Mouse (Mus musculus) liver, embryonic 11.5 days (tissue): ENCODE results near the gene Pglyrp4. TPM values are rescaled to one million over a fixed set of nuclear protein-coding genes. Genes with fewer than 3 reads are reported as not detected.

Source experiments
- ATAC-seq: fragments of 200-750 bp; cut with Nextera tagmentation; replicated peaks from 2 replicates; pipeline ENCODE4 v1.8.0; 2017; ENCODE audit warnings: moderate number of reproducible peaks, mild to moderate bottlenecking, moderate TSS enrichment, moderate library complexity; ENCODE audit not compliant: low FRiP score
- DNase-seq: peaks from one replicate; pipeline ENCODE4 v3.0.0-alpha.2; 2017; ENCODE audit warnings: low spot score
- H3K27ac ChIP-seq: fragments of 300-500 bp; sonication (generic); 2 replicates; pipeline ENCODE4 v1.5.1; 2014; ENCODE audit warnings: mild to moderate bottlenecking, low read depth, low read length, control low read depth
- H3K27me3 ChIP-seq: fragments of 300-500 bp; sonication (generic); replicated peaks from 2 replicates; pipeline ENCODE4 v1.6.1; 2014; ENCODE audit warnings: low read length, mixed read lengths; ENCODE audit not compliant: control insufficient read depth, insufficient read depth
- H3K36me3 ChIP-seq: fragments of 300-500 bp; sonication (generic); 2 replicates; pipeline ENCODE4 v1.6.1; 2014; ENCODE audit warnings: mild to moderate bottlenecking, low read length, moderate library complexity, mixed read lengths; ENCODE audit not compliant: control insufficient read depth, insufficient read depth
- H3K4me1 ChIP-seq: fragments of 300-500 bp; sonication (generic); replicated peaks from 2 replicates; pipeline ENCODE4 v1.6.1; 2014; ENCODE audit warnings: low read length, mixed read lengths; ENCODE audit not compliant: control insufficient read depth, insufficient read depth
- H3K4me2 ChIP-seq: fragments of 300-500 bp; sonication (generic); 2 replicates; pipeline ENCODE4 v1.6.1; 2014; ENCODE audit warnings: mild to moderate bottlenecking, control low read depth, moderate library complexity
- H3K4me3 ChIP-seq: fragments of 300-500 bp; sonication (generic); 2 replicates; pipeline ENCODE4 v1.5.1; 2014; ENCODE audit warnings: low read depth, low read length, control low read depth
- H3K9ac ChIP-seq: fragments of 300-500 bp; sonication (generic); 2 replicates; pipeline ENCODE4 v1.6.1; 2014; ENCODE audit warnings: low read depth, low read length, control low read depth
- H3K9me3 ChIP-seq: fragments of 300-500 bp; sonication (generic); 2 replicates; pipeline ENCODE4 v1.6.1; 2016; ENCODE audit warnings: low read length, inconsistent platforms, mixed read lengths; ENCODE audit not compliant: control insufficient read depth
- WGBS: fragments of 180-500 bp; shearing (Covaris S2); extraction: QIAGEN DNeasy Blood & Tissue Kit; methylation state at CpG from one replicate; pipeline ENCODE4 v1.1.7; 2014; 5-methylcytosine and 5-hydroxymethylcytosine counted together
- polyA plus RNA-seq: library from polyadenylated mRNA; unstranded; fragments of >200 nt; fragmentation: Nextera tagmentation; extraction: Ambion mirVana; gene quantifications from 2 replicates; pipeline ENCODE4 v1.2.1, GENCODE M21; 2014

Gene Pglyrp4
- not detected in 2 replicates for polyA plus RNA-seq

DNA sequence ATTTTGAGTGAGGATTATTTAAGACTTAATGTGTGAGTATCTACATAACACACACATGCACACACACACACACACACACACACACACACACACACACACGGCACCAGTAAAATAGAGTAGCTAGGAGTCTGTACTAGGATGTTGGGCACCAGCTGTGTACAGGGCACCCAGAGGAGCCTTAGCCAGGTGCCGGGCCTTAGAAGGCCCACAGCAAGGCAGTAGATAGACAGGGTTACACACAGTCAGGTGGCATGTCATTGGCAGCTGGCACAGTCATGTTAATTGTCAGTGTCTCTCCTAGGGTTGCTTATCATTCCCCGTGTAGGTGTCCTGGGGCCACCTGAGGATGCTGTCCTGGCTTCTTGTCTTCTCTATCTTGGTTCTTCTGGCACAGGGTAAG lies at the start of gene Pglyrp4:
Pglyrp4 (plus strand) TSS at position 301 of the 400 bp plus-strand sequence.
- no peak for ATAC-seq
- H3K27ac ChIP-seq, result no peak within 1 kb of the TSS
- no peak for DNase-seq
- WGBS, result 72% methylated on average over 3 of the region's 3 CpGs
- H3K27me3 ChIP-seq, result no peaks in the 10 kb centered on the region
- no peak within 1 kb of the TSS for H3K9ac ChIP-seq
- H3K4me1 ChIP-seq, result no peaks in the 10 kb centered on the region
- no peak within 1 kb of the TSS for H3K4me2 ChIP-seq
- H3K9me3 ChIP-seq, result no peaks in the 10 kb centered on the region
- no peaks in the 10 kb centered on the region for H3K36me3 ChIP-seq
- no peak within 1 kb of the TSS for H3K4me3 ChIP-seq

DNA sequence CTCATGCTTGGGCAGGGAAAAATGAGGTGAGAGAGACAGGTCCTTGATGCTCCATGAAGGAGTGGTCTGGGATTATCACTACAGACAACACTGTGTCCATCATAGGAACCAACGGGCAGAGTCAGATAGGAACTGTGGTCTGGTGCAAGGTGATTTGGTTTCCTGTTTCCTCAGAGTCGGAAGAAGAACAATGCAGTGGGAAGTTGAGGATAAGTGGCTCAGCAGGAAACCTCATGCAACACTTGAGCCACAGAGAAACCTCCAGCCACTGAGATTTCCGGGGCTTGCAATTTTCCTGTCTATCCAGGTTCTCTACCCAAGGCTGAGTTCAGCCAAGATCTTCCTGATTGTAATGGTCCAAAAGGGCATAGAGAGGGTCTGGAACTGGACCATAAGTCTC lies 48.0 kb upstream of the Pglyrp4 start:
- Histone ChIP-seq H3K4me1 (no peaks in the 10 kb centered on the region), H3K27ac (no peak overlapping the region), H3K9ac (no peak overlapping the region), H3K9me3 (no peaks in the 10 kb centered on the region), H3K36me3 (no peaks in the 10 kb centered on the region), H3K4me2 (no peak overlapping the region), H3K27me3 (no peaks in the 10 kb centered on the region), H3K4me3 (no peak overlapping the region)
- WGBS, result 24% methylated on average over 3 of the region's 3 CpGs
- DNase-seq (no peak), ATAC-seq (no peak)

DNA sequence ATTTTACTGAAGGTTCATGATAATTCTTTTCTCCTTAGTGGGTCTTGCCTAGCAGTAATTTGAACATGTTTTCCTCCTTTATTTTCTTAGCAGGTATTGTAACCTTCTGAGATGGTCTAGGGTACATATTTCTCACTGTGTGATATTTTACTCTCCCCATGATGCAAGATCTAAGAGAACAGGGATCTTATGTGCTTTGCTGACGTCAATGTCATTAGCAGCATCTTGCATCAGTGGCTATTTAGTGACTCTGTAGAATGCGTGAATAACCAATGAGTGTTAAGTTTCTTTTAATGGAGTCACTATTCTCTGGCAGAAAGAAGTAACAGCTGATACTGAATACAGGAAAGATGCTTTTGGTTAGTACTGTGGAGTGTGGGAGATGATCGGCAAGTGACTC lies 42.8 kb upstream of the Pglyrp4 start:
- H3K4me3 ChIP-seq, result no peak overlapping the region
- no peak overlapping the region for H3K4me2 ChIP-seq
- H3K4me1 ChIP-seq, result no peaks in the 10 kb centered on the region
- ATAC-seq, result no peak
- 89% methylated on average over 3 of the region's 3 CpGs for WGBS
- no peak overlapping the region for H3K27ac ChIP-seq
- DNase-seq, result no peak
- H3K27me3 ChIP-seq, result no peaks in the 10 kb centered on the region
- H3K9me3 ChIP-seq, result no peaks in the 10 kb centered on the region
- no peaks in the 10 kb centered on the region for H3K36me3 ChIP-seq
- no peak overlapping the region for H3K9ac ChIP-seq

DNA sequence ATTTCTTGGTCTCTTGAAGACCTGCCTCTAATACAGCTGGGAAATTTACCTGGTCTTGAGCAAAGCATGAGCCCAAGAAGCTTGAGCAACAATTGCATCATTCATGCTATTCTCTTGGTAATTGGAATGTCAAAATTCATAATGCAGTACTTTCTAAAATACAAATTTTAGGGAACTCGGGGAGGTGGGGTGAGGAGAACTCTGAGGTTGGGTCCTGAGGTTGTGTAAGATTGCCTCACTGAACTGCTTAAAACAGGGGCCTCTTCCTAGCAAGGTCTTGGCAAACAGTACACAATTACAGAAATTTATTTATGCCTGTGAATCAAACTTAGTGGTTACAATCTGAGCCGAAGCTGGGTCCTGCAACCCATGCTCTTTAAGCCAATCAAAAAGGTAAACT lies 39.9 kb upstream of the Pglyrp4 start:
- H3K27me3 ChIP-seq, result no peaks in the 10 kb centered on the region
- H3K36me3 ChIP-seq, result no peaks in the 10 kb centered on the region
- no peak overlapping the region for H3K9ac ChIP-seq
- 70% methylated on average over 2 of the region's 2 CpGs for WGBS
- no peak overlapping the region for H3K27ac ChIP-seq
- DNase-seq (no peak), ATAC-seq (no peak)
- no peak overlapping the region for H3K4me2 ChIP-seq
- no peaks in the 10 kb centered on the region for H3K9me3 ChIP-seq
- H3K4me3 ChIP-seq, result no peak overlapping the region
- H3K4me1 ChIP-seq, result no peaks in the 10 kb centered on the region

DNA sequence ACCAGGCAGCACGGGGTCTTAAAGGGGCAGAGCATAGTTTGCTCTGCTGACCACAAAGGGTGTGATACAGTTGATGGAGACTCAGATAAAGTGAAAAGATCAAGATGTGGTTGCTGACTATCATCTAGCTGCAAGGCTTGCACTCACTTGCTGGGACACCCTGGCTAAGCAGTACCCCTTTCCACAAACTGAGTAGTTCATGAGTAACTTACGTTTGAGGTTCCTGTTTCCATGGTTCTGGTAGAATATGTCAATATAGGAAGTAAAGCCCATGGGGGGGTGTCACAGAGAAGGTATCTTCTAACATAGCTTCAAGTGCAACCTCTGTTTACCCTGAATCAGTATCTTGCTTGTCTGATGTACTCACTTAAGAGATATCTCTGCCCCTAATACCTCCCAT lies 33.2 kb upstream of the Pglyrp4 start:
- no peak overlapping the region for H3K4me2 ChIP-seq
- ATAC-seq (no peak), DNase-seq (no peak)
- H3K27ac ChIP-seq, result no peak overlapping the region
- no peaks in the 10 kb centered on the region for H3K36me3 ChIP-seq
- no peak overlapping the region for H3K4me3 ChIP-seq
- no peaks in the 10 kb centered on the region for H3K4me1 ChIP-seq
- H3K27me3 ChIP-seq, result no peaks in the 10 kb centered on the region
- H3K9me3 ChIP-seq, result no peaks in the 10 kb centered on the region
- no peak overlapping the region for H3K9ac ChIP-seq
- 52% methylated on average over 2 of the region's 2 CpGs for WGBS

DNA sequence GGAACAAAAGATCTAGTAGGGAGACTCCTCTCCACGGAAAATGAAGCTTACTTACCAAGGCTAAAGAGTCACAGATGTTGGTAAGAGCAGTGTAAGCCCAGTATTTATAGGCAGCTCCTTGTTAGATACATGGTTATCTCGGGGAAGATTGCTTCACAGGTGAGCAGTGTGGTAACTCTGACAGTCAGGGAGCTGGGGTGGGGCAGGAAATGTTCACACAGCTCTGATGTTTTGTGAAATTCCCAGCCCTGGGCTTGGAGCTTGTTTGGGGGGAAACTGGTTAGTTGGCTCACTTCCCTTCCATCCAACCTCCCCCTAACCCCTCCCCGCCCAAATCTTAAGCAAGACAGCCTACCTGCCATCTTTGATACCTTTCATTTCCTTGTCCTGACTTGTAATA lies 31.1 kb upstream of the Pglyrp4 start, which contains the start of gene S100a9:
S100a9 (minus strand) TSS at position 109 of the 400 bp plus-strand sequence.
- H3K27ac ChIP-seq, result no peak within 1 kb of the TSS
- H3K27me3 ChIP-seq, result no peaks in the 10 kb centered on the region
- no peaks in the 10 kb centered on the region for H3K4me1 ChIP-seq
- H3K36me3 ChIP-seq, result no peaks in the 10 kb centered on the region
- ATAC-seq (no peak), DNase-seq (no peak)
- no peak within 1 kb of the TSS for H3K9ac ChIP-seq
- no peaks in the 10 kb centered on the region for H3K9me3 ChIP-seq
- 58% methylated on average over 3 of the region's 3 CpGs for WGBS
- no peak within 1 kb of the TSS for H3K4me2 ChIP-seq
- H3K4me3 ChIP-seq, result no peak within 1 kb of the TSS

DNA sequence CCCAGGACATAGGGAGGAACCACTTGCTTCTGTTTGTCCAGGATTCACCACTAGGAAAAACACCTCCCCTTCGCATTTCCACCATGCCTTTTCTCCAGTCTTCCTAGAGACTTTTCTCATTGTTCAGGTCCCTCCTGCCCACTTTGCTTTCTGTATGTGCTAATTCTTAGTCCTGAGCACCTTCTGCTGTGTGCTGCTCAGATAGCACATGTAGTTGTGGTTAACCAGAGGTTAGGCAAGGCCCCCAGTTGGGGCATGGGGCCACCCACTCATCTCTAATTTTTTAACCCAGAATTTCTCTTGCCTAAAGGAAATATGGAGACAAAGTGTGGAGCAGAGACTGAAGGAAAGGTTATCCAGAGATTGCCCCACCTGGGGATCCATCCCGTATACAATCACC lies 24.5 kb upstream of the Pglyrp4 start:
- H3K36me3 ChIP-seq, result no peaks in the 10 kb centered on the region
- no peaks in the 10 kb centered on the region for H3K9me3 ChIP-seq
- no peaks in the 10 kb centered on the region for H3K4me1 ChIP-seq
- H3K27ac ChIP-seq, result no peak overlapping the region
- no peak for ATAC-seq
- no peak overlapping the region for H3K4me3 ChIP-seq
- 77% methylated on average over 2 of the region's 2 CpGs for whole genome bisulfite sequencing
- H3K4me2 ChIP-seq, result no peak overlapping the region
- H3K27me3 ChIP-seq, result no peaks in the 10 kb centered on the region
- no peak for DNase-seq
- H3K9ac ChIP-seq, result no peak overlapping the region

DNA sequence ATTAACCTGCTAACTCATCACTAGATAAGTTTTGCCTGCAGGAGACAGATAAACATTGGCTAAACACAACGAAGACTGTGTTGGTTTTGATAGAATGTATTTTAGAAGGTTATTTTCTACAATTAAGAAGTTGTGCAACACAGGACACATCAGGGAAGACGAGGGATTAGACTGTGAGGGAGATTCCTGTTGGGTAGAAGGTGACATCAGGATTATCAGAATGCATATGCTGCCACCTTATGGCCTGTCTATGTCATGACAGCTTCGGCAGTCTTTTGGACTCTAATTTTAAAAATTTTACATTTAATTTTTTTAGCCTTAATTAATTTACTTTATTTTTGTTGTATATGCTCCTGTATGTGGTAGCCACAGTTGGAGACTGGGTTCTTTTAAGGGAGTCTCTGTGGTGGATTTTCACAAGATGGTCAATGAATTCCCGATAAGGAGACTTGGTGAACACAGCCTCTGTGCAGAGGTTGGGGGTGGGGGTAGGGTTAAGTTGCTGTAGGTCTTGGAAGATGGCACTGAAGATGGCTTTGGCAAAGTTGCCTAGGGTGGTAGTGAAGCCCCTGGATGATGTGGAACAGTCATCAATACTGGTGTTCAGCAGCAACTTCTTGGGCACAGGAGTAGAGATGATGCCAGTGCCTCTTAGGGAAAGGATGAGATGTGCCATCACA lies 18.0 kb upstream of the Pglyrp4 start:
- 0 out of 2 replicates have a peak, but pooled peaks have one; percentile 20 for ATAC-seq

More for the DNA sequence above, 18.0 kb upstream of the Pglyrp4 start:
- no peaks in the 10 kb centered on the region for H3K9me3 ChIP-seq
- H3K4me1 ChIP-seq, result no peaks in the 10 kb centered on the region
- no peak overlapping the region for H3K9ac ChIP-seq
- no peak overlapping the region for H3K4me2 ChIP-seq
- H3K27me3 ChIP-seq, result no peaks in the 10 kb centered on the region
- WGBS, result 22% methylated on average over 4 of the region's 4 CpGs
- no peaks in the 10 kb centered on the region for H3K36me3 ChIP-seq
- no peak overlapping the region for H3K27ac ChIP-seq
- no peak overlapping the region for H3K4me3 ChIP-seq
- DNase-seq, result no peak
